Mouse (Mus musculus): ENCODE data around the gene Gm10295. TPM values are rescaled to one million over a fixed set of nuclear protein-coding genes. Genes with fewer than 3 reads are reported as not detected.

Gm10295 gene
- polyA plus RNA-seq, 1 experiment from 2014 or later, result not detected

DNA sequence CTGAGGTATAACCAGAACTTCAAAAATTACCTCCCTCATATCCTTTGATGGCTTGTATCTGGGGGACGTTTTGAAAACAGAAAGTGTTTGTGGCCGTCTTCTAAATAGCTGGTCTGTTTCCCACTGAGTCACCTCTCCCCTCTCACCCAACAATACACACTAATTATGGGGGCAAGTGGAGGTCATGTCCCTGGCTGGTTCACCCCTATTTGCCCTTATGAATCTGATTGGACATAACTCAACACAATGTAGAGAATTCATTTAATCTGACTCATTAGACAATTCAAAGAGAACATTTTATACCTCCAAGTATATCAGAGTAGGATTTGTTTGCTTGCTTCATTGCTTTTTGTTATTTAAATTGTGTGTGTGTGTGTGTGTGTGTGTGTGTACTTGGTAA is 20.6 kb upstream of the Gm10295 start:
- no peak for ATAC-seq (ENCODE audit: insufficient number of reproducible peaks, low FRiP score, low TSS enrichment, low read depth)
- 16% methylated on average over 2 of the region's 2 CpGs for WGBS

DNA sequence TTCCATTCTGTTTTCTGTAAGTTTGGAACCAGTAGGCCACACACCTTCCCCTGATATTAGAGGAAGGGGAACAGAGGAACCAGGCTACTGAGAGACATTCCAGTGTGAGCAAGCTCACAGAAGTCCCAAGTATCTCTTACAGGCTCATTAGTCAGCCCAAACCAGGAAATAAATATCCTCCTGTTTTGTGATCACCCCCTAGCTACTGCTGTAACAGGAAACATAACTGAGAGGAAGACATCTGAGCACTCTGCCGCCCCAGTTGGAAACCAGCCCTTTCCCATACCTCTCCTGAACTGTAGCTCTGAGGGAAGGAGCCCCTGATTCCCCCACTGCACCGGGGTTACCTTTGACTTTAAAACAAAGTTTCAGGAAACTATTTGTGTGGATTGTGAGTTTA is 19.5 kb upstream of the Gm10295 start:
- no peak overlapping the region for H3K27ac ChIP-seq (replicated peaks; ENCODE audit: low read depth, low read length)

More for the DNA sequence above, 20.6 kb upstream of the Gm10295 start:
- no peak for DNase-seq (ENCODE audit: low spot score)
- H3K9ac ChIP-seq (ENCODE audit: low read length), result no peak overlapping the region
- H3K4me1 ChIP-seq (ENCODE audit: control insufficient read depth, insufficient read depth, low read length), result 0 out of 2 replicates have a peak, but pooled peaks cover 3% of the 10 kb centered on the region
- no peak overlapping the region for H3K4me2 ChIP-seq (ENCODE audit: low read depth, severe bottlenecking)
- no peaks in the 10 kb centered on the region for H3K36me3 ChIP-seq (ENCODE audit: control insufficient read depth, insufficient read depth, low read length)
- peaks cover 3% of the 10 kb centered on the region; the same call in 1 of the 2 replicates for H3K27me3 ChIP-seq (ENCODE audit: control insufficient read depth, insufficient read depth, low read length)
- no peaks in the 10 kb centered on the region; the same call in 1 of the 2 replicates for H3K9me3 ChIP-seq (ENCODE audit: control insufficient read depth, low read length)
- H3K27ac ChIP-seq (replicated peaks; ENCODE audit: low read depth, low read length), result no peak overlapping the region
- H3K4me3 ChIP-seq (ENCODE audit: low read depth, low read length), result no peak overlapping the region

GRCm38 (mm10) chr7:71370128-71370527 is 18.8 kb upstream of the Gm10295 start:
- 0 out of 2 replicates have a peak, but pooled peaks cover 3% of the 10 kb centered on the region for H3K4me1 ChIP-seq (ENCODE audit: control insufficient read depth, insufficient read depth, low read length)
- H3K36me3 ChIP-seq (ENCODE audit: control insufficient read depth, insufficient read depth, low read length), result no peaks in the 10 kb centered on the region
- H3K4me3 ChIP-seq (ENCODE audit: low read depth, low read length), result no peak overlapping the region
- no peaks in the 10 kb centered on the region; the same call in 1 of the 2 replicates for H3K9me3 ChIP-seq (ENCODE audit: control insufficient read depth, low read length)
- no peak overlapping the region for H3K4me2 ChIP-seq (ENCODE audit: low read depth, severe bottlenecking)
- H3K27me3 ChIP-seq (ENCODE audit: control insufficient read depth, insufficient read depth, low read length), result peaks cover 3% of the 10 kb centered on the region; the same call in 1 of the 2 replicates
- no peak for ATAC-seq (ENCODE audit: insufficient number of reproducible peaks, low FRiP score, low TSS enrichment, low read depth)
- WGBS, result 90% methylated on average over 3 of the region's 3 CpGs
- no peak for DNase-seq (ENCODE audit: low spot score)
- H3K27ac ChIP-seq (replicated peaks; ENCODE audit: low read depth, low read length), result no peak overlapping the region
- no peak overlapping the region for H3K9ac ChIP-seq (ENCODE audit: low read length)

More for the DNA sequence above, 19.5 kb upstream of the Gm10295 start:
- ATAC-seq (ENCODE audit: insufficient number of reproducible peaks, low FRiP score, low TSS enrichment, low read depth) (no peak), DNase-seq (ENCODE audit: low spot score) (no peak)
- WGBS, result 58% methylated on average over 2 of the region's 2 CpGs
- no peaks in the 10 kb centered on the region for H3K36me3 ChIP-seq (ENCODE audit: control insufficient read depth, insufficient read depth, low read length)
- H3K9ac ChIP-seq (ENCODE audit: low read length), result no peak overlapping the region
- H3K4me3 ChIP-seq (ENCODE audit: low read depth, low read length), result no peak overlapping the region
- peaks cover 3% of the 10 kb centered on the region; the same call in 1 of the 2 replicates for H3K27me3 ChIP-seq (ENCODE audit: control insufficient read depth, insufficient read depth, low read length)
- no peak overlapping the region for H3K4me2 ChIP-seq (ENCODE audit: low read depth, severe bottlenecking)
- H3K4me1 ChIP-seq (ENCODE audit: control insufficient read depth, insufficient read depth, low read length), result 0 out of 2 replicates have a peak, but pooled peaks cover 3% of the 10 kb centered on the region
- no peaks in the 10 kb centered on the region; the same call in 1 of the 2 replicates for H3K9me3 ChIP-seq (ENCODE audit: control insufficient read depth, low read length)

DNA sequence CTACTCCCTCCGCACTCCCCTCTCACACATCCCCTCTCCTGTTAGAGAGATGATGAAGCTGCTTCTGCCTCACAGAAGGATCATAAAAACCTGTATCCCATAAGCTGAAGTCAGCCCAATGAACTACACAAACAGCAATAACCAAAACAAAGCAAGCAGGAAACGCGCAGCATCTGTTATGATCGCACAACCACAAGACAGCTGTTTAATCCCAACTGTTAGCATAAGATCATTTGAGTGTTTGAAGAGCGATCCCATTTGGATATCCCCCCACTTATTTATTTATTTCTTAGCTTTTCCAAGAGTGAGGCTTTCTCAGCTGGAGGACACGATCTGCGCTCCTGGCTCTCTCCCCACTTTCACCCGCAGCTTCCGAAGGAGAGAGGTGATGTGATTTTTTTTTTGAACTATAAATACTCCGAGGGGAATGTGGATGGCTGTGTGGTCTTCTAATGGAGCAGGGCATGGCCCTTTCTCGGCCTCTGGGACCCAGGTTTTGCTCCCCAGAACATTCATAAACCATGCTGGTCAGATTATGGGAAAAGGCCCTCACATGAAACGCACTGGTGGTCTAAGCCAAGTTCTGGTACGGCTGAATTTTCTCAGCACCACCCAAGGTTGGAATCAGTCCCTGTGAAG is 17.4 kb upstream of the Gm10295 start:
- no peaks in the 10 kb centered on the region for H3K4me1 ChIP-seq (ENCODE audit: control insufficient read depth, insufficient read depth, low read length)
- H3K4me3 ChIP-seq (ENCODE audit: low read depth, low read length), result no peak overlapping the region
- no peak for ATAC-seq (ENCODE audit: insufficient number of reproducible peaks, low FRiP score, low TSS enrichment, low read depth)
- H3K36me3 ChIP-seq (ENCODE audit: control insufficient read depth, insufficient read depth, low read length), result no peaks in the 10 kb centered on the region
- H3K27ac ChIP-seq (replicated peaks; ENCODE audit: low read depth, low read length), result no peak overlapping the region
- WGBS, result 92% methylated on average over 13 of the region's 13 CpGs
- peaks cover 3% of the 10 kb centered on the region; the same call in 1 of the 2 replicates for H3K27me3 ChIP-seq (ENCODE audit: control insufficient read depth, insufficient read depth, low read length)
- no peak for DNase-seq (ENCODE audit: low spot score)
- no peaks in the 10 kb centered on the region for H3K9me3 ChIP-seq (ENCODE audit: control insufficient read depth, low read length)
- H3K9ac ChIP-seq (ENCODE audit: low read length), result no peak overlapping the region
- no peak overlapping the region for H3K4me2 ChIP-seq (ENCODE audit: low read depth, severe bottlenecking)

DNA sequence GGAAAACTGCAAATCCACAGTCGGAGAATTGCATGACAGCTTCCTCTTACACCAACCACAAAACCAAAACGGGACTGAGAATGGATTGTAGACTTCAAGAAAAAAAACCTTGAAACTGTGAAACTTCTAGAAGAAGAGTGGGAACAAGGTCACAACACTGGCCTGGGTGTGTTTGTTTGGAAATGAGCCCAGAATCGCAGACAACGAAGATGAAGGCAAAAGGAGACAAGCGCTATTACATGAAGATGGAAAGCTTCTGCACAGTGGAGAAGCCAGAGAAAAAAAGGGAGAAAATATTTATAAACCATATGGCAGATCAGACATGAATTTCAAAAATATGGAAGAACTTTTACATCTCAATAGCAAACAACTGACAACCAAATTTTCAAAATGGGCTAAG is 4.3 kb upstream of the Gm10295 start:
- no peaks in the 10 kb centered on the region for H3K4me1 ChIP-seq (ENCODE audit: control insufficient read depth, insufficient read depth, low read length)
- H3K9ac ChIP-seq (ENCODE audit: low read length), result no peak overlapping the region
- no peak for DNase-seq (ENCODE audit: low spot score)
- no peak for ATAC-seq (ENCODE audit: insufficient number of reproducible peaks, low FRiP score, low TSS enrichment, low read depth)
- H3K9me3 ChIP-seq (ENCODE audit: control insufficient read depth, low read length), result no peaks in the 10 kb centered on the region
- WGBS, result 87% methylated on average over 5 of the region's 5 CpGs
- H3K4me3 ChIP-seq (ENCODE audit: low read depth, low read length), result no peak overlapping the region
- H3K27me3 ChIP-seq (ENCODE audit: control insufficient read depth, insufficient read depth, low read length), result no peaks in the 10 kb centered on the region
- H3K27ac ChIP-seq (replicated peaks; ENCODE audit: low read depth, low read length), result no peak overlapping the region
- H3K4me2 ChIP-seq (ENCODE audit: low read depth, severe bottlenecking), result no peak overlapping the region
- no peaks in the 10 kb centered on the region for H3K36me3 ChIP-seq (ENCODE audit: control insufficient read depth, insufficient read depth, low read length)

GRCm38 (mm10) chr7:71348922-71349321 is 2.4 kb downstream of the Gm10295 start:
- Histone ChIP-seq H3K4me2 (ENCODE audit: low read depth, severe bottlenecking) (no peak overlapping the region), H3K9me3 (ENCODE audit: control insufficient read depth, low read length) (no peaks in the 10 kb centered on the region), H3K27me3 (ENCODE audit: control insufficient read depth, insufficient read depth, low read length) (no peaks in the 10 kb centered on the region), H3K4me3 (ENCODE audit: low read depth, low read length) (no peak overlapping the region), H3K27ac (replicated peaks; ENCODE audit: low read depth, low read length) (no peak overlapping the region), H3K36me3 (ENCODE audit: control insufficient read depth, insufficient read depth, low read length) (no peaks in the 10 kb centered on the region), H3K4me1 (ENCODE audit: control insufficient read depth, insufficient read depth, low read length) (no peaks in the 10 kb centered on the region), H3K9ac (ENCODE audit: low read length) (no peak overlapping the region)
- DNase-seq (ENCODE audit: low spot score), result no peak
- WGBS, result 63% methylated on average over 9 of the region's 9 CpGs
- no peak for ATAC-seq (ENCODE audit: insufficient number of reproducible peaks, low FRiP score, low TSS enrichment, low read depth)

DNA sequence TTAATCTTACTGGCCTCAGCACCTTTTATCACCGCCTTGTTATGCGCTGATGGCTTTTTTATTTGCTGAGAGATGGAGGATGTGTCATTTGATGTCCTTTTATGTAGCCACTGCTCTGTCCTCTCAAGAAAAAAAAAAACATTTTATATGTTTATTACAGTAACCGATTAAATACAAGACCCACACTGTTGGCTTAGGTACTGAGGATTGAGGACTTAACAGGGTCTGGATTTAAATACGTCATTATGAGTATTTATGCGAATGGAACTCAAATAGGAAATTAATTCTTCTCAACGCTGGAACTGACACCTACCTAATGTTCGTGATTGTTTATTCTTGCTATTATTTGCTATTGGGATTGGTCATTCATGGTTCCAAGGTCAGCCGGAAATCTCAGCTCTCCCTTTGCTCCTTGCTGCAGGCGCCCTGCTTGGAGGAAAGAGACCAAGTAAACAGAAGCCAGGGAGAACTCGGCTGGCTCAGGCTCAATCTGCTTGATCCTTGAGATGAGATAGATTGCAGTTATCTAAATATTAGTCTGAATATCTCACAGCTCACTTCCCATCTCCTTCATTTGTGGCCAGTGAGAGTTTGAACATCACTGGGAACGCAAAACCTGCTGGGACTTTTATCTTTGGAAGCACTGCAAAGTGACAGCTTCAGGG is 26.2 kb downstream of the Gm10295 start:
- no peak overlapping the region for H3K4me3 ChIP-seq (ENCODE audit: low read depth, low read length)
- H3K27ac ChIP-seq (replicated peaks; ENCODE audit: low read depth, low read length), result no peak overlapping the region
- ATAC-seq (ENCODE audit: insufficient number of reproducible peaks, low FRiP score, low TSS enrichment, low read depth) (no peak), DNase-seq (ENCODE audit: low spot score) (no peak)
- no peaks in the 10 kb centered on the region for H3K36me3 ChIP-seq (ENCODE audit: control insufficient read depth, insufficient read depth, low read length)
- 75% methylated on average over 11 of the region's 11 CpGs for WGBS
- H3K9ac ChIP-seq (ENCODE audit: low read length), result no peak overlapping the region
- no peaks in the 10 kb centered on the region for H3K9me3 ChIP-seq (ENCODE audit: control insufficient read depth, low read length)
- H3K4me2 ChIP-seq (ENCODE audit: low read depth, severe bottlenecking), result no peak overlapping the region
- no peaks in the 10 kb centered on the region for H3K27me3 ChIP-seq (ENCODE audit: control insufficient read depth, insufficient read depth, low read length)
- H3K4me1 ChIP-seq (ENCODE audit: control insufficient read depth, insufficient read depth, low read length), result no peaks in the 10 kb centered on the region

GRCm38 (mm10) chr7:71313148-71313765 is 38.0 kb downstream of the Gm10295 start:
- Histone ChIP-seq H3K4me3 (ENCODE audit: low read depth, low read length) (no peak overlapping the region), H3K27me3 (ENCODE audit: control insufficient read depth, insufficient read depth, low read length) (no peaks in the 10 kb centered on the region), H3K4me2 (ENCODE audit: low read depth, severe bottlenecking) (no peak overlapping the region), H3K9me3 (ENCODE audit: control insufficient read depth, low read length) (no peaks in the 10 kb centered on the region), H3K4me1 (ENCODE audit: control insufficient read depth, insufficient read depth, low read length) (no peaks in the 10 kb centered on the region), H3K27ac (replicated peaks; ENCODE audit: low read depth, low read length) (no peak overlapping the region), H3K9ac (ENCODE audit: low read length) (no peak overlapping the region), H3K36me3 (ENCODE audit: control insufficient read depth, insufficient read depth, low read length) (no peaks in the 10 kb centered on the region)
- ATAC-seq (ENCODE audit: insufficient number of reproducible peaks, low FRiP score, low TSS enrichment, low read depth) (no peak), DNase-seq (ENCODE audit: low spot score) (no peak)
- WGBS, result 91% methylated on average over 7 of the region's 7 CpGs

Measured in limb, embryonic 11.5 days (tissue).